10 mouse cellular contexts compared by ENCODE assay signal in genomic region chr6:121271707-121272074, GRCm38 (mm10). TPM values are rescaled to one million over a fixed set of nuclear protein-coding genes. Genes with fewer than 3 reads are reported as not detected.
DNase-seq lines count a peak whose midpoint lies in the region; ATAC-seq and TF ChIP-seq lines count a peak whose summit lies in the region.
"Had no signal": no experiment of that assay in that cellular context is flagged by ENCODE, and none has a peak within 500 bp of the region (broad histone marks: within the 10 kb centered on the region; RNA-seq: fewer than 3 reads in every experiment).

No protein-coding gene starts in this region.

- no peak overlapping the region for H3K4me3 ChIP-seq in heart, embryonic 13.5 days
- H3K4me3 ChIP-seq in bone marrow, adult 2 months (replicated peaks; ENCODE audit: control insufficient read depth, low read depth, low read length) = peak overlapping the region; percentile 93
- H3K4me3 ChIP-seq in hindbrain, embryonic 14.5 days (replicated peaks; ENCODE audit: low read length) = no peak overlapping the region
- H3K4me3 ChIP-seq in midbrain, embryonic 11.5 days (ENCODE audit: low read depth, low read length) = no peak overlapping the region

- no peaks in the 10 kb centered on the region for H3K9me3 ChIP-seq in heart, embryonic 13.5 days
- H3K9me3 ChIP-seq in hindbrain, embryonic 14.5 days (ENCODE audit: control insufficient read depth, low read length) = no peaks in the 10 kb centered on the region
- H3K9me3 ChIP-seq in midbrain, embryonic 11.5 days (ENCODE audit: control insufficient read depth, low read length) = no peaks in the 10 kb centered on the region
- H3K9me3 ChIP-seq: limb, embryonic 15.5 days had no signal

- H3K4me2 ChIP-seq in heart, embryonic 13.5 days = peak overlapping the region; percentile 76; the same call in 1 of the 2 replicates
- H3K4me2 ChIP-seq in hindbrain, embryonic 14.5 days (replicated peaks) = peak overlapping the region; percentile 55
- H3K4me2 ChIP-seq in midbrain, embryonic 11.5 days = peak overlapping the region; percentile 60; the same call in 1 of the 2 replicates

- no peak overlapping the region for H3K9ac ChIP-seq in heart, embryonic 13.5 days
- no peak overlapping the region for H3K9ac ChIP-seq in hindbrain, embryonic 14.5 days
- H3K9ac ChIP-seq in midbrain, embryonic 11.5 days (ENCODE audit: low read length) = no peak overlapping the region
- H3K9ac ChIP-seq: limb, embryonic 15.5 days had no signal

- H3K36me3 ChIP-seq in heart, embryonic 13.5 days = no peaks in the 10 kb centered on the region
- no peaks in the 10 kb centered on the region for H3K36me3 ChIP-seq in hindbrain, embryonic 14.5 days (replicated peaks; ENCODE audit: control insufficient read depth, insufficient read depth)
- no peaks in the 10 kb centered on the region for H3K36me3 ChIP-seq in midbrain, embryonic 11.5 days (ENCODE audit: control insufficient read depth, insufficient read depth, low read length)
- H3K36me3 ChIP-seq: limb, embryonic 15.5 days had no signal

- no peaks in the 10 kb centered on the region for H3K4me1 ChIP-seq in heart, embryonic 13.5 days
- no peaks in the 10 kb centered on the region; the same call in 1 of the 2 replicates for H3K4me1 ChIP-seq in bone marrow, adult 2 months (ENCODE audit: control insufficient read depth, insufficient read depth, low read length)
- H3K4me1 ChIP-seq in hindbrain, embryonic 14.5 days (replicated peaks; ENCODE audit: control insufficient read depth, insufficient read depth, low read length) = no peaks in the 10 kb centered on the region
- H3K4me1 ChIP-seq in midbrain, embryonic 11.5 days (ENCODE audit: control insufficient read depth, insufficient read depth, low read length) = no peaks in the 10 kb centered on the region

- H3K27me3 ChIP-seq in heart, embryonic 13.5 days (replicated peaks) = no peaks in the 10 kb centered on the region; the same call in 1 of the 2 replicates
- no peaks in the 10 kb centered on the region for H3K27me3 ChIP-seq in hindbrain, embryonic 14.5 days (ENCODE audit: control insufficient read depth, insufficient read depth, low read length)
- no peaks in the 10 kb centered on the region for H3K27me3 ChIP-seq in midbrain, embryonic 11.5 days (ENCODE audit: control insufficient read depth, insufficient read depth, low read length)
- H3K27me3 ChIP-seq: limb, embryonic 15.5 days had no signal

- no peak for ATAC-seq in heart, embryonic 13.5 days (ENCODE audit: extremely low read depth, insufficient number of reproducible peaks, low FRiP score, low TSS enrichment)
- peak; percentile 5; the same call in 1 of the 2 replicates for ATAC-seq in hindbrain, embryonic 14.5 days (ENCODE audit: low FRiP score)
- ATAC-seq in midbrain, embryonic 11.5 days (ENCODE audit: low FRiP score) = no peak; the same call in 1 of the 2 replicates

- TF ChIP-seq CTCF in bone marrow, adult 2 months (IDR thresholded peaks at IDR 0.05; ENCODE audit: control insufficient read depth, insufficient read depth, low read length) = no peak

- DNase-seq in heart, adult 8-10 months (ENCODE audit: low spot score) = no peak
- DNase-seq in hindbrain, embryonic 14.5 days (ENCODE audit: low spot score) = no peak
- no peak for DNase-seq in midbrain, embryonic 11.5 days (ENCODE audit: low spot score, missing footprints)
- DNase-seq in adipocyte (ENCODE audit: low spot score) = no peak
- DNase-seq in T-cell, adult 2 months (ENCODE audit: low spot score) = no peak
- no peak for DNase-seq in cerebellum, adult 18-20 months

- 8% methylated on average over 4 of the region's 4 CpGs for WGBS in heart, embryonic 13.5 days
- 27% methylated on average over 4 of the region's 4 CpGs for WGBS in bone marrow, adult 2 months
- 9% methylated on average over 4 of the region's 4 CpGs for WGBS in hindbrain, embryonic 14.5 days
- 14% methylated on average over 4 of the region's 4 CpGs for WGBS in midbrain, embryonic 11.5 days

- H3K27ac ChIP-seq in heart, embryonic 13.5 days (replicated peaks) = no peak overlapping the region
- H3K27ac ChIP-seq in bone marrow, adult 2 months (ENCODE audit: control insufficient read depth, insufficient read depth, low read depth, low read length, poor library complexity) = peak overlapping the region; percentile 2; the same call in 1 of the 2 replicates
- H3K27ac ChIP-seq in hindbrain, embryonic 14.5 days = no peak overlapping the region
- no peak overlapping the region for H3K27ac ChIP-seq in midbrain, embryonic 11.5 days (ENCODE audit: low read depth, low read length)

- TF ChIP-seq POLR2A in bone marrow, adult 2 months (IDR thresholded peaks at IDR 0.05; ENCODE audit: borderline replicate concordance, control insufficient read depth, low read depth, low read length) = no peak

RNA-seq across cellular contexts. Expression of gene Usp18, which starts 26.0 kb away (rescaled TPM):
- polyA plus RNA-seq in heart, embryonic 13.5 days (2015; fragmentation: Nextera tagmentation; extraction: Ambion mirVana) = 1.8 and 2.6 TPM in 2 replicates
- 1 to 10 TPM in 1 of 4 experiments, under 1 TPM in 3; 0.69 to 1.1 (median 0.93) TPM for total RNA-seq in heart, adult 8-10 months (2022)
- polyA plus RNA-seq in bone marrow, adult 2 months (2011; ENCODE audit: insufficient read depth, insufficient read length, low replicate concordance, missing spikeins) = 16.0 and 16.5 TPM in 2 replicates
- 0.59 and 2.2 TPM in 2 replicates for polyA plus RNA-seq in hindbrain, embryonic 14.5 days (2014; fragmentation: Nextera tagmentation; extraction: Ambion mirVana)
- polyA plus RNA-seq in midbrain, embryonic 11.5 days (2014; fragmentation: Nextera tagmentation; extraction: Ambion mirVana) = 0.77 and 1.0 TPM in 2 replicates

RNA-seq across cellular contexts. Expression of gene Slc6a13, which starts 28.3 kb away (rescaled TPM):
- polyA plus RNA-seq in heart, embryonic 13.5 days (2015; fragmentation: Nextera tagmentation; extraction: Ambion mirVana) = 8.5 and 9.2 TPM in 2 replicates
- under 1 TPM in 2 of 4 experiments, not detected in 2; 0.46 to 0.49 TPM for total RNA-seq in heart, adult 8-10 months (2022)
- polyA plus RNA-seq in bone marrow, adult 2 months (2011; ENCODE audit: insufficient read depth, insufficient read length, low replicate concordance, missing spikeins) = 2.2 and 3.6 TPM in 2 replicates
- 49.6 and 51.1 TPM in 2 replicates for polyA plus RNA-seq in hindbrain, embryonic 14.5 days (2014; fragmentation: Nextera tagmentation; extraction: Ambion mirVana)
- 3.2 and 3.4 TPM in 2 replicates for polyA plus RNA-seq in midbrain, embryonic 11.5 days (2014; fragmentation: Nextera tagmentation; extraction: Ambion mirVana)
- polyA plus RNA-seq: C2C12 had no signal
